Mouse (Mus musculus) forebrain, embryonic 11.5 days (tissue): ENCODE results near the gene Sarm1. TPM values are rescaled to one million over a fixed set of nuclear protein-coding genes. Genes with fewer than 3 reads are reported as not detected.
"Not testable (repeated sequence)": the region's sequence is repeated elsewhere in the genome, so short reads cannot be mapped to it uniquely, and the experiment has no call there.

Experiments
- ATAC-seq: fragments of 200-750 bp; cut with Nextera tagmentation; replicated peaks from 2 replicates; pipeline ENCODE4 v1.8.0; 2017; ENCODE audit warnings: moderate TSS enrichment; ENCODE audit not compliant: low FRiP score
- DNase-seq: peaks from one replicate; pipeline ENCODE4 v3.0.0-alpha.2; 2017; ENCODE audit warnings: low spot score
- H3K27ac ChIP-seq: fragments of 300-500 bp; sonication (generic); 2 replicates; pipeline ENCODE4 v1.5.1; 2014; ENCODE audit warnings: low read depth, low read length
- H3K27me3 ChIP-seq: fragments of 300-500 bp; sonication (generic); 2 replicates; pipeline ENCODE4 v1.6.1; 2014; ENCODE audit warnings: mild to moderate bottlenecking, low read length, mixed read lengths; ENCODE audit not compliant: control insufficient read depth, insufficient read depth
- H3K36me3 ChIP-seq: fragments of 300-500 bp; sonication (generic); 2 replicates; pipeline ENCODE4 v1.6.1; 2014; ENCODE audit warnings: mild to moderate bottlenecking, low read length, moderate library complexity, mixed read lengths; ENCODE audit not compliant: control insufficient read depth, insufficient read depth
- H3K4me1 ChIP-seq: fragments of 300-500 bp; sonication (generic); replicated peaks from 2 replicates; pipeline ENCODE4 v1.6.1; 2014; ENCODE audit warnings: low read length, mixed read lengths; ENCODE audit not compliant: control insufficient read depth, insufficient read depth
- H3K4me2 ChIP-seq: fragments of 300-500 bp; sonication (generic); 2 replicates; pipeline ENCODE4 v1.6.1; 2014; ENCODE audit warnings: low read depth, mild to moderate bottlenecking, low read length, moderate library complexity, mixed read lengths; ENCODE audit not compliant: severe bottlenecking
- H3K4me3 ChIP-seq: fragments of 300-500 bp; sonication (generic); 2 replicates; pipeline ENCODE4 v1.5.1; 2014; ENCODE audit warnings: low read depth, low read length
- H3K9ac ChIP-seq: fragments of 300-500 bp; sonication (generic); 2 replicates; pipeline ENCODE4 v1.6.1; 2014; ENCODE audit warnings: low read length
- H3K9me3 ChIP-seq: fragments of 300-500 bp; sonication (generic); 2 replicates; pipeline ENCODE4 v1.6.1; 2016; ENCODE audit warnings: low read length, mixed read lengths; ENCODE audit not compliant: control insufficient read depth
- WGBS: fragments of 180-500 bp; shearing (Covaris S2); extraction: QIAGEN DNeasy Blood & Tissue Kit; methylation state at CpG from one replicate; pipeline ENCODE4 v1.1.7; 2014; 5-methylcytosine and 5-hydroxymethylcytosine counted together
- polyA plus RNA-seq: library from polyadenylated mRNA; unstranded; fragments of >200 nt; fragmentation: Nextera tagmentation; extraction: Ambion mirVana; gene quantifications from 2 replicates; pipeline ENCODE4 v1.2.1, GENCODE M21; 2014

Gene Sarm1
- polyA plus RNA-seq, 1 experiment from 2014 or later = 18.4 TPM

DNA sequence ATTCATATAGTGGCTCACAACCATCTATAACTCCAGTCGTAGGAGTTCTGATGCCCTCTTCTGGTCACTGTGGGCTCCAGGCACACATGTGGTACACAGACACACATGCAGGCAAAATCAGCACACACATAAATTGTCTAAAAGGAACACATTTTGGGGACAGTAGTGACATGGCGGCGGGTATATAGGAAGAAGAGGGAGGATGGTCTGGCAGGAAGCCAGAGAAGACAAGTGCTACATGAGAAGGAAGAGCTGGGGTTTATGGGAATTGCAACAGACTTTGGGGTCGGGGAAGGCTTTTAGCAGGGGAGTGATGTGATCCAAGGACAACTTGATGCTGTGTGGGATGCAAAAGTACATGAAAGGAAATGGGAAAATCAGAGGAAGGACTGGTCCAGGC, 37.0 kb upstream of the Sarm1 start:
- H3K9ac ChIP-seq = no peak overlapping the region
- no peaks in the 10 kb centered on the region for H3K27me3 ChIP-seq
- H3K4me1 ChIP-seq = peaks cover 4% of the 10 kb centered on the region
- peak overlapping the region; percentile 51; the same call in 1 of the 2 replicates for H3K4me2 ChIP-seq
- H3K36me3 ChIP-seq = no peaks in the 10 kb centered on the region; the same call in 1 of the 2 replicates
- ATAC-seq (no peak), DNase-seq (no peak)
- WGBS = 95% methylated on average over 4 of the region's 4 CpGs
- no peaks in the 10 kb centered on the region for H3K9me3 ChIP-seq
- 0 out of 2 replicates have a peak overlapping the region, but pooled peaks have one; percentile 76 for H3K4me3 ChIP-seq
- H3K27ac ChIP-seq = no peak overlapping the region

DNA sequence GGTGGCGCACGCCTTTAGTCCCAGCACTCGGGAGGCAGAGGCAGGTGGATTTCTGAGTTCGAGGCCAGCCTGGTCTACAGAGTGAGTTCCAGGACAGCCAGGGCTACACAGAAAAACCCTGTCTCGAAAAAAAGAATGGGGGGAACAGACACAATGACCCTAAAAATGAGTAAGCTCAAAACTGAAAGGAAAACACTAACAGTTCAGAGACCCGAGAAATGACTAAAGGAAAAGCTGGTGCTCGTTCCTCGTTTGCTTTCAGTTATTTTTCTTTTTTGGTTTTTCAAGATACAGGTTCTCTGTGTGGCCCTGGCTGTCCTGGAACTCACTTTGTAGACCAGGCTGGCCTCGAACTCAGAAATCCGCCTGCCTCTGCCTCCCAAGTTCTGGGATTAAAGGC, 34.0 kb upstream of the Sarm1 start:
- H3K9me3 ChIP-seq, H3K4me3 ChIP-seq, H3K36me3 ChIP-seq, H3K4me1 ChIP-seq, H3K27ac ChIP-seq, H3K9ac ChIP-seq, H3K27me3 ChIP-seq, DNase-seq, ATAC-seq, H3K4me2 ChIP-seq: not testable (repeated sequence)
- 90% methylated on average over 9 of the region's 10 CpGs for WGBS

DNA sequence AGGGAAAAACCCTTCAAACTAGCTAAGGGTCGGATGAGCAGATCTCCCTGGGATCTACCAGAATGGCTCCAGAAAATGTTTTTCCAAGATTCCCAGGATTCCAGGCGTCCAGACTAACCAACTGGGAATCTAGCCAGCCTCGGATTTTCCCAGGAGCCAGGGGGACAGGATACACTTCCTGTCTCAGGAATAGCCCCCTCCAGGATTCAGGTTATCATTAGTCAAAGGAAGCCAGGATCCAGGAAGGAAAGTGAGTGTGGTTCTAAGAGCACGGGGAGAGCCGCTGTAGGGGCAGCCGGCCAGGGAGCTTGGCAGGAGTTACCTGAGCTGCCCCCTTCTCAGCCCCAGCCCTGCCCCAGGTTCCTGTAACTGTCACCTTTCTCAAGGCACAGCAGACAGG, 33.5 kb upstream of the Sarm1 start:
- H3K9me3 ChIP-seq = no peaks in the 10 kb centered on the region
- H3K9ac ChIP-seq = no peak overlapping the region
- H3K27me3 ChIP-seq = no peaks in the 10 kb centered on the region
- no peak overlapping the region for H3K27ac ChIP-seq
- no peaks in the 10 kb centered on the region for H3K4me1 ChIP-seq
- H3K4me2 ChIP-seq = no peak overlapping the region
- H3K4me3 ChIP-seq = no peak overlapping the region
- no peak for DNase-seq
- no peak for ATAC-seq
- H3K36me3 ChIP-seq = peaks cover 8% of the 10 kb centered on the region
- 83% methylated on average over 6 of the region's 6 CpGs for WGBS

DNA sequence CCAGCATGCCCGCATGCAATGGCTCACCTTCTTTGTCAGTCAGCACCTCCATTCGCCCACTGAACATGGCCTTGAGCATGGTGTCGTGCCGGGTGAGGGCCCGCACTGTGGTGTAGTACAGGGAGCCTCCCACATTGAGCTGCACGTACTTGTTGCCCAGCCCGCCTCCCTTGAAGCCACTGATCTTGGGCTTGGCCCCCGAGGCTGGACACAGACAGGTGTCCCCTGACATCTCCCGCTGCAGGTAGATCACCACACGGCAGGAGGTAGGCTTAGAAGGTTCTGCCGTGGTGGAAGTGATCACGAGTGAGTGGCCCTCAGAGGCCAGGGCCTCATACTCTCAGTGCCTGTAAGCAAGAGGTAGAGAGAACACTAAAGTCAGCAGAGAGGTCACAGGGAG, 32.4 kb upstream of the Sarm1 start:
- H3K36me3 ChIP-seq = peaks cover 15% of the 10 kb centered on the region
- 91% methylated on average over 12 of the region's 12 CpGs for WGBS
- DNase-seq = no peak
- H3K4me2 ChIP-seq = no peak overlapping the region
- H3K4me3 ChIP-seq = no peak overlapping the region
- no peaks in the 10 kb centered on the region for H3K27me3 ChIP-seq
- no peaks in the 10 kb centered on the region for H3K4me1 ChIP-seq
- no peak overlapping the region for H3K27ac ChIP-seq
- no peak for ATAC-seq
- no peaks in the 10 kb centered on the region for H3K9me3 ChIP-seq
- H3K9ac ChIP-seq = no peak overlapping the region

DNA sequence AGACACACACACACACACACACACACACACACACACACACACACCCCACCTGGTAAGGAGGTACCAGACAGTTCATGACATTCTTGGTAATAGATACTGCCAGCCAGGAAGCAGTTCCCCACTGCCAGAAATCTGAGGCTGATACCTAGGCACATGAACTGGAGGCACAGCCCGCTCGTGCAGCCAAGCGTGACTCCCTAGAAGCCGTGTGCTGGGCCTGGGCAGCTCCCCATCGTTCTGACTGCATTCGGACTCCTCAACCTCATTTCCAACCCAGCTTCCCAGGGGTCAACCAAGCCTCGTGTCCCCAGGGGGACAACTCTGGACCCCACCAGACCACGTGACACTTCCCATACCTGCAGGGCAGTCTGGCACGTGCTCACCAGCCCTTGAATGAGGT, 31.2 kb upstream of the Sarm1 start:
- no peak for ATAC-seq

DNA sequence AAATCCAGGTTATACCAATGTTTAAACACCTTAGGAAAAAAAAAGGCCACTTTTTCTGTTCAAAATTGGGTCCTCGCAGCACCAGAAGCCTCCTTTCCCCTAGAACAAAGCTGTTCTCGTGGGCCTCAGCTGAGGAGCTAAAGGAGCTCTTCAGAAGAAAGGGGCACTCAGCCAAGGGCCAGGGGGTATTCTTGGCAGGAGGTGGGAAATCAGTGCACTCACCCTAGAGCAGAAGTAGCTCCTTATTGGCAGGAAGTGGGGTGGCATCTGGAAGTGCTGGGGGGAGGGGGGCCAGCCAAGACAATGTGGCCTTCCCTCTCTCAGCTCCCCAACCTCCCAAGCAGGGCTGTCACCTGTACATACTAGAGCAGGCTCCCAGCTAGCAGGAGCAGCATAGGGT, 27.3 kb upstream of the Sarm1 start:
- Histone ChIP-seq H3K4me1 (no peaks in the 10 kb centered on the region), H3K36me3 (peaks cover 36% of the 10 kb centered on the region), H3K27ac (no peak overlapping the region), H3K9me3 (no peaks in the 10 kb centered on the region), H3K9ac (no peak overlapping the region), H3K4me2 (no peak overlapping the region), H3K27me3 (no peaks in the 10 kb centered on the region), H3K4me3 (no peak overlapping the region)
- 89% methylated on average over 2 of the region's 2 CpGs for WGBS
- no peak for DNase-seq
- no peak for ATAC-seq

More for the DNA sequence above, 31.2 kb upstream of the Sarm1 start:
- Histone ChIP-seq H3K36me3 (peaks cover 23% of the 10 kb centered on the region), H3K9ac (no peak overlapping the region), H3K4me3 (no peak overlapping the region), H3K4me1 (no peaks in the 10 kb centered on the region), H3K4me2 (no peak overlapping the region), H3K27ac (no peak overlapping the region), H3K27me3 (no peaks in the 10 kb centered on the region), H3K9me3 (no peaks in the 10 kb centered on the region)
- no peak for DNase-seq
- 83% methylated on average over 9 of the region's 9 CpGs for WGBS

DNA sequence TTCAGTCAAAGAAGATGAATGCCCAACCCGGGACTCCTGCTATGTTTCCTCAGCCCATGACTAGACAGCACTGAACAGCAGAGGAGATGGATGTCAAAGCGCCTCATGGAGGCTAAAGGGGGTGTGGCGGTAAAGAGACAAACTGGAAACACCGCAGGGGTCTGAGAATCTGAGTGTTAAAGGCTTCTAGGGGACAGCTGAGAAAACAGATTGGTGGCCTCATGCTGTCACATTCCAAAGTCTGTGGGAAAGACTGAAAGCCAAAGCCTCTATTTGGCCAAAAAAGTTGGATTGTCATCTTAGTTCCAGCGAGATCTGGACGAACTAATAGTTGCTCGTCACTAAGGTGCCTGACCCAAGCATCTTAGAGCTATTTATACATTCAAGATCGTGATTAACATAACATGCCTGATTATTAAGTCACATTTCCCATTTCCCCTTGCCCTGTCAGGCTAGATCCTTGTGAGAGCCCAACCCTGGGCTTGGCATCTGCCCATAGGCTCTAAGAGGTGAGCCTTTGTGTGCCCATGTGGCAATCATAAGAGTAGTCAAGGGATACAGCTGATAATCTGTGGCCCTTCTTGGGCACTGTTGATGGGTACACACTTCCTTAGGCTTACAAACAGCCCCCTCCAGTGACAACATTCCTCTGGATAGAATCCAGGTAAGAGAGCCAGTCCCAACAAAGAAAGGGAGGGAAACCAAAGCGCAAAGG, 25.8 kb upstream of the Sarm1 start:
- Histone ChIP-seq H3K36me3 (peaks cover 41% of the 10 kb centered on the region), H3K9ac (no peak overlapping the region), H3K27me3 (no peaks in the 10 kb centered on the region), H3K4me1 (no peaks in the 10 kb centered on the region), H3K9me3 (no peaks in the 10 kb centered on the region), H3K4me2 (no peak overlapping the region), H3K27ac (no peak overlapping the region), H3K4me3 (no peak overlapping the region)
- DNase-seq (no peak), ATAC-seq (no peak)
- WGBS = 85% methylated on average over 9 of the region's 9 CpGs

DNA sequence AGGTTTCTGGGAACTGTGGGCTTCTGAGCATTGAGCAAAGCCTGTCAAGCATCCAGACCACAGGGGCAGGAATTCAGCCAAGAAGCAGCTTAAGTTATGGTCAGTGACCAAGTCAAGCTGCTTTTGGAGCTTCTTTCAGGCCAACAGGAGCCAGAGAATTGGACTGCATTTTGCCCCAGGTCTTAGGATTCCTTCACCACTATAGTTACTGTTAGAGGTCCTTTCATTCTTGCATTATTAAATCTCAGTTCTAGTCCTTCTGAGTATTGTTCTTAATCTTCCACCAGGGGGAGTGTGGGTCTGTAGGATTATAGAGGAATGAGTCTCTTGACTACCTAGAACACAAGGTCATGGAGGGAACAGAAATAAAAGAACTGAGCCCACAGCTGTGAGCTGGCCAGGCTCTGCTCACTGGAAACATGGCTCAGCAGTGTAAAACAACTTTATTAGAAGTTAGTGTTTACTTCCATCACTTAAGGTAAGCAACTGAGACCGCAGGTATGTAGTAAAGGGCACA, 25.0 kb upstream of the Sarm1 start:
- Histone ChIP-seq H3K4me1 (no peaks in the 10 kb centered on the region), H3K4me2 (no peak overlapping the region), H3K9ac (no peak overlapping the region), H3K9me3 (no peaks in the 10 kb centered on the region), H3K36me3 (peaks cover 39% of the 10 kb centered on the region), H3K27ac (no peak overlapping the region), H3K4me3 (no peak overlapping the region), H3K27me3 (no peaks in the 10 kb centered on the region)
- ATAC-seq (no peak), DNase-seq (no peak)
- 100% methylated on average over 1 of the region's 1 CpGs for WGBS

DNA sequence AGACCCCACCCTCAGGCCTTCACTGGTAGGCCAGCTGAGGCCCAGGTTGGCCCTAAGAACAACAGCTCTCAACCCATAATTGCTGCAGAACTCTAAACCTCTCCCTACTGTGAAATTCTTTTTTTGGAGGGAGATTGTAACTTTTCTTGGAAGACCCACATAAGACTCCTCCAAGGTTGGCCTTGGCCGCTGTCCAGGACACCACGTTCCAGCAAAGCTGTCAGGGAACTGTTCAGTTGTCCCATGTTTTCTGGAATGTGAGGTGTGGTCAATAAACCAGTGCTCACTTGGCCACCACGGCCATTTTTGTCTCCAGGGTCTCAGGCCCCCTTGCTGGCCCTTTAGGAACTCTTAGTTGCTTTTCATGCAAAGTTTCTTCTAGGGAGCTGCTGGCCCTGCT, 24.3 kb upstream of the Sarm1 start:
- H3K4me2 ChIP-seq = no peak overlapping the region
- ATAC-seq (no peak), DNase-seq (no peak)
- H3K4me3 ChIP-seq = no peak overlapping the region
- no peak overlapping the region for H3K9ac ChIP-seq
- WGBS = 77% methylated on average over 3 of the region's 3 CpGs
- H3K4me1 ChIP-seq = no peaks in the 10 kb centered on the region
- H3K9me3 ChIP-seq = no peaks in the 10 kb centered on the region
- H3K27ac ChIP-seq = no peak overlapping the region
- H3K36me3 ChIP-seq = peaks cover 35% of the 10 kb centered on the region
- H3K27me3 ChIP-seq = no peaks in the 10 kb centered on the region
